Mouse (Mus musculus): ENCODE measurements around the gene Gm15155. TPM values are rescaled to one million over a fixed set of nuclear protein-coding genes. Genes with fewer than 3 reads are reported as not detected.
A peak's percentile ranks its signal among the peaks of the same experiment; 100 is the strongest.
"Not testable (repeated sequence)": the region's sequence is repeated elsewhere in the genome, so short reads cannot be mapped to it uniquely, and the experiment has no call there.

Gm15155 gene
- polyA plus RNA-seq, 2 experiments = not detected

DNA sequence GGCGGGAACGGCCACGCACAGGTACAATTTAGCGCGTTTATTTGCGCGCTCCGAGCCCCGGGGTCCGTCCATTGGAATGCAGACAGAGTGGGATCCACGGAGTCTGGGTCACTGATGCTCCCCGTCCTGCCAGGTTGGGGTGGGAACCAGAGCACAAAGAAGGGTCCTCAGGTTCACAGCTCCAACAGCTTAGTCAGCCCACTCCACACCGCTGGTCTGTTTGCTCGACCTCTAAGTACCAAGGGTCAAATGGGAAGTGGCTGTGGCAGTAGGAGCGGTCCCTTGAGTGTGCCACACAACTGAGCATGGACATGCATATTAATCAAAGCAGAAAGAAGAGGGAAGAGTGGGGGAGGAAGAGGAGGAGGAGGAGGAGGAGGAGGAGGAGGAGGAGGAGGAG, 354 bp downstream of the Gm15155 start:
- Histone ChIP-seq H3K4me3 (replicated peaks; ENCODE audit: low read length) (peak overlapping the region; percentile 43), H3K9ac (ENCODE audit: low read depth, low read length, severe bottlenecking) (no peak overlapping the region), H3K9me3 (ENCODE audit: control insufficient read depth, low read length) (no peaks in the 10 kb centered on the region), H3K36me3 (ENCODE audit: control insufficient read depth, insufficient read depth, low read length) (no peaks in the 10 kb centered on the region), H3K4me1 (ENCODE audit: control insufficient read depth, insufficient read depth, low read length) (no peaks in the 10 kb centered on the region), H3K4me2 (replicated peaks; ENCODE audit: low read depth, low read length, severe bottlenecking) (peak overlapping the region; percentile 84), H3K27me3 (ENCODE audit: control insufficient read depth, insufficient read depth, low read length) (peaks cover 48% of the 10 kb centered on the region), H3K27ac (replicated peaks; ENCODE audit: low read depth, low read length) (no peak overlapping the region)
- 14% methylated on average over 14 of the region's 15 CpGs for WGBS
- no peak for ATAC-seq (ENCODE audit: low FRiP score, low read depth)
- no peak for TF ChIP-seq POLR2A (IDR thresholded peaks at IDR 0.05; ENCODE audit: borderline replicate concordance, extremely low read depth, insufficient read depth, insufficient read length)
- DNase-seq (ENCODE audit: low spot score) = no peak

DNA sequence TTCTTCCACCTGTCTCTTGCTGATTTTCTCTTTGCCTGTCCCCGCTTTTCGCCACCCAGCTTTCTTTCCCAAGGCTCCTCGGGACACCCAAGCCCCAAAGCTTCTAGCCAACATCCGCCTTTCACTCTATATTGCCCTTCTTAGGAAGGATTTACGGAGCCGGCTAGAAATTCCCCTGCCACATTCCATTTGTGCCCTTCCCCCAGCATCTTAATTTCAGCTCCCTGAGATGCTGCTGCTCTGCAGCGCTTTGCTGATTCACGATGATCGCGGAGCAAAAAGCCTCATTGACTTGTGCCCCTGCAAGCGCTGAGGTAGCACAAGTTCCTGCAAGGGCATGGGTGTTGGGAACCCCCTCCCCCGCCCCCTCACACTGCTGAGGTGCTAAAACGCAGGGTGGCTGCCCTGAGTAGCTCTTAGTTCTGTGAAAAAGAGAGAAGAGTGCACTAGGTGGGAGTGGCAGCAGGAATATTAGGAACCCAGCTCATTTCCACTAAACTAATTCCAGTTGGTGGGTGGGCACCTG, 1.2 kb downstream of the Gm15155 start:
- ATAC-seq (ENCODE audit: low FRiP score, low read depth) (no peak), DNase-seq (ENCODE audit: low spot score) (no peak)
- TF ChIP-seq POLR2A (IDR thresholded peaks at IDR 0.05; ENCODE audit: borderline replicate concordance, extremely low read depth, insufficient read depth, insufficient read length) = no peak
- H3K9ac ChIP-seq (ENCODE audit: low read depth, low read length, severe bottlenecking) = no peak overlapping the region
- H3K27me3 ChIP-seq (ENCODE audit: control insufficient read depth, insufficient read depth, low read length) = peaks cover 48% of the 10 kb centered on the region
- H3K36me3 ChIP-seq (ENCODE audit: control insufficient read depth, insufficient read depth, low read length) = no peaks in the 10 kb centered on the region
- H3K4me2 ChIP-seq (replicated peaks; ENCODE audit: low read depth, low read length, severe bottlenecking) = 0 out of 2 replicates have a peak overlapping the region, but pooled peaks have one; percentile 10
- no peaks in the 10 kb centered on the region for H3K9me3 ChIP-seq (ENCODE audit: control insufficient read depth, low read length)
- no peaks in the 10 kb centered on the region for H3K4me1 ChIP-seq (ENCODE audit: control insufficient read depth, insufficient read depth, low read length)
- no peak overlapping the region; the same call in 1 of the 2 replicates for H3K4me3 ChIP-seq (replicated peaks; ENCODE audit: low read length)
- WGBS = 10% methylated on average over 13 of the region's 13 CpGs
- no peak overlapping the region for H3K27ac ChIP-seq (replicated peaks; ENCODE audit: low read depth, low read length)

DNA sequence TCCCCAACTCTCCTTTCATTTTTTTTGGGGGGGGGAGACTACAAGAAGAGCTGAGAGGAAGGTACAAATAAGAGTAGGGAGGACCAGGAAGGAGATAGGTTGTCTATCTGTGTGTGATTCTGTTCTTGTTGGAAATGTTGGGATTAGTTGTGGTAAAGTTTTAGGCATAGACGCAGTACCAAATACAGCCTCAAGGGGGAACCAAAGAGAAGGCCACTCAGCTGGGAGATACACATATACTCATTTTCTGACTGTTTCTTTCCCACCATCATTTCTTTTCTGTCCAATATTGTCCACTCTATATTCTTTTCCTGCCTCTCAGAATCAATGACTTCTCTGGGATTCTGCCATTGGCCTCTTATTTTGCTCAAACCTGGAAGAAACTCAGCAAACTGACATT, 19.4 kb downstream of the Gm15155 start:
- DNase-seq (ENCODE audit: low spot score) (no peak), ATAC-seq (ENCODE audit: low FRiP score, low read depth) (no peak)
- WGBS = 25% methylated on average over 1 of the region's 1 CpGs
- Histone ChIP-seq H3K36me3 (ENCODE audit: control insufficient read depth, insufficient read depth, low read length) (no peaks in the 10 kb centered on the region), H3K27ac (replicated peaks; ENCODE audit: low read depth, low read length) (no peak overlapping the region), H3K4me2 (replicated peaks; ENCODE audit: low read depth, low read length, severe bottlenecking) (no peak overlapping the region), H3K27me3 (ENCODE audit: control insufficient read depth, insufficient read depth, low read length) (no peaks in the 10 kb centered on the region), H3K9ac (ENCODE audit: low read depth, low read length, severe bottlenecking) (no peak overlapping the region), H3K4me3 (replicated peaks; ENCODE audit: low read length) (no peak overlapping the region), H3K9me3 (ENCODE audit: control insufficient read depth, low read length) (no peaks in the 10 kb centered on the region), H3K4me1 (ENCODE audit: control insufficient read depth, insufficient read depth, low read length) (no peaks in the 10 kb centered on the region)
- no peak for TF ChIP-seq POLR2A (IDR thresholded peaks at IDR 0.05; ENCODE audit: borderline replicate concordance, extremely low read depth, insufficient read depth, insufficient read length)

DNA sequence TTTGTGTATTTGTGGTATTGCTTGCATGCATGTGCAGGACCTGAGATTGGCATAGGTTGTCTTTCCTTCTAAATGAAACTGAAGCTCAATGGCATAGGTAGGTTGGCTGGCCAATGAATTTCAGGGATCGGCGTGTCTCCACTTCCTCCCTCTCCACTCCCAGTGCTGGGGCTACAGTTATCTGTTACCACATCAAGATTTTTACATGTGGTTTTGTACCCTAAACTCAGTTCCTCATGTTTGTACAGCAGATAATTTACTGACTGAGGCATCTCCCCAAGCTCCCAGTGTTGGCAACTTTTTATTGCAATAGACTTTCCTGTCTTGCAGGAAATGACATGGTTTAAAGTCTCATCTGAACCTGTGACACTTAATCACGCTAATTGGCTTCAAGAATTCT, 21.4 kb downstream of the Gm15155 start:
- ATAC-seq (ENCODE audit: low FRiP score, low read depth) = no peak
- Histone ChIP-seq H3K27ac (replicated peaks; ENCODE audit: low read depth, low read length) (no peak overlapping the region), H3K9ac (ENCODE audit: low read depth, low read length, severe bottlenecking) (no peak overlapping the region), H3K9me3 (ENCODE audit: control insufficient read depth, low read length) (no peaks in the 10 kb centered on the region), H3K36me3 (ENCODE audit: control insufficient read depth, insufficient read depth, low read length) (no peaks in the 10 kb centered on the region), H3K4me3 (replicated peaks; ENCODE audit: low read length) (no peak overlapping the region), H3K4me2 (replicated peaks; ENCODE audit: low read depth, low read length, severe bottlenecking) (no peak overlapping the region), H3K27me3 (ENCODE audit: control insufficient read depth, insufficient read depth, low read length) (no peaks in the 10 kb centered on the region), H3K4me1 (ENCODE audit: control insufficient read depth, insufficient read depth, low read length) (no peaks in the 10 kb centered on the region)
- no peak for TF ChIP-seq POLR2A (IDR thresholded peaks at IDR 0.05; ENCODE audit: borderline replicate concordance, extremely low read depth, insufficient read depth, insufficient read length)
- WGBS = 78% methylated on average over 3 of the region's 3 CpGs
- DNase-seq (ENCODE audit: low spot score) = no peak

DNA sequence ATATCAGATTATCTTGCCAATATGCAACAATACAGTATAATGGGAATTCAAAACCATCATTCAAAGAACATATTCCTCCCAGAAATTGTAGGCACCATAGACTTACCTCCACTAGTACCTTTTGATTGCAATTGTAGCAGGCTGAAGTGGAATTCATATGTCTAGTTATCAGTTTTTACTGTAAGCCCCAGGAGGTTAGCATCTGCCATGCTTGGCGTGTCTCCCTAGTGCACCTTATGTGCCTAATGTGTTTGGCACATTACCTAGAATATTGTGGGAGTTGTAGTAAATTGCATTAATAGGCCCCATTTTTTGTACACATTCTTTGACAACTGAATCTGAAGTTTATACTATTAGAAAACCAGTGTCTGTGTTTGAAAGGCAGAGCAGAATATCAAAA, 33.4 kb downstream of the Gm15155 start:
- no peak for TF ChIP-seq POLR2A (IDR thresholded peaks at IDR 0.05; ENCODE audit: borderline replicate concordance, extremely low read depth, insufficient read depth, insufficient read length)
- Histone ChIP-seq H3K4me3 (replicated peaks; ENCODE audit: low read length) (no peak overlapping the region), H3K9ac (ENCODE audit: low read depth, low read length, severe bottlenecking) (no peak overlapping the region), H3K9me3 (ENCODE audit: control insufficient read depth, low read length) (no peaks in the 10 kb centered on the region), H3K36me3 (ENCODE audit: control insufficient read depth, insufficient read depth, low read length) (no peaks in the 10 kb centered on the region), H3K27me3 (ENCODE audit: control insufficient read depth, insufficient read depth, low read length) (no peaks in the 10 kb centered on the region), H3K4me2 (replicated peaks; ENCODE audit: low read depth, low read length, severe bottlenecking) (no peak overlapping the region), H3K4me1 (ENCODE audit: control insufficient read depth, insufficient read depth, low read length) (no peaks in the 10 kb centered on the region), H3K27ac (replicated peaks; ENCODE audit: low read depth, low read length) (no peak overlapping the region)
- DNase-seq (ENCODE audit: low spot score) = no peak
- 69% methylated on average over 1 of the region's 1 CpGs for WGBS
- no peak for ATAC-seq (ENCODE audit: low FRiP score, low read depth)

DNA sequence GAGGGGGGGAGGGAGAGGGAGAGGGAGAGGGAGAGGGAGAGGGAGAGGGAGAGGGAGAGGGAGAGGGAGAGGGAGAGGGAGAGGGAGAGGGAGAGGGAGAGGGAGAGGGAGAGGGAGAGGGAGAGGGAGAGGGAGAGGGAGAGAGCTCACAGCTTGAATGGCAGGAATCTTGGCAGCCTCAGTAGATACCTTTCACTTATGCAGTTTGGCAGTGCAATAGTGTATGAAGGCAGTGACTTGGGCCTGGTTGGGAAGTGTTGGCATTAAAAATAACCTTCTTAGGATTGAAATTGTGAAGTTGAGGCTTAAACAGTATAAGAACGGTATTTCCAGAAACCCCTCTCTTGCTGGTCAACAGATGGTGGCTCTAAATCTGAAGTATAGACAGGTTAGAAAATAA, 65.9 kb downstream of the Gm15155 start:
- H3K27ac ChIP-seq (replicated peaks; ENCODE audit: low read depth, low read length); DNase-seq (ENCODE audit: low spot score); H3K4me2 ChIP-seq (replicated peaks; ENCODE audit: low read depth, low read length, severe bottlenecking); H3K4me1 ChIP-seq (ENCODE audit: control insufficient read depth, insufficient read depth, low read length); H3K9ac ChIP-seq (ENCODE audit: low read depth, low read length, severe bottlenecking); H3K36me3 ChIP-seq (ENCODE audit: control insufficient read depth, insufficient read depth, low read length); H3K4me3 ChIP-seq (replicated peaks; ENCODE audit: low read length); H3K9me3 ChIP-seq (ENCODE audit: control insufficient read depth, low read length); ATAC-seq (ENCODE audit: low FRiP score, low read depth); H3K27me3 ChIP-seq (ENCODE audit: control insufficient read depth, insufficient read depth, low read length): not testable (repeated sequence)
- 76% methylated on average over 1 of the region's 1 CpGs for WGBS

Data from limb, embryonic 14.5 days (tissue).